Mouse (Mus musculus) forebrain, embryonic 10.5 days (tissue): ENCODE data around the gene Slc25a18. TPM values are rescaled to one million over a fixed set of nuclear protein-coding genes. Genes with fewer than 3 reads are reported as not detected.

Experiments used
- DNase-seq: peaks from one replicate; pipeline ENCODE4 v3.0.0-alpha.2; 2017; ENCODE audit warnings: low spot score; ENCODE audit errors: extremely low spot score
- H3K27ac ChIP-seq: fragments of 300-500 bp; sonication (generic); 2 replicates; pipeline ENCODE4 v1.5.1; 2016; ENCODE audit warnings: mild to moderate bottlenecking
- H3K27me3 ChIP-seq: fragments of 300-500 bp; sonication (generic); 2 replicates; pipeline ENCODE4 v1.6.1; 2016; ENCODE audit warnings: mild to moderate bottlenecking; ENCODE audit not compliant: poor library complexity, severe bottlenecking
- H3K36me3 ChIP-seq: fragments of 300-500 bp; sonication (generic); replicated peaks from 2 replicates; pipeline ENCODE4 v1.6.1; 2016; ENCODE audit warnings: mild to moderate bottlenecking, moderate library complexity
- H3K4me1 ChIP-seq: fragments of 300-500 bp; sonication (generic); 2 replicates; pipeline ENCODE4 v1.6.1; 2016
- H3K4me3 ChIP-seq: fragments of 300-500 bp; sonication (generic); 2 replicates; pipeline ENCODE4 v1.5.1; 2016; ENCODE audit warnings: mild to moderate bottlenecking, moderate library complexity
- H3K9me3 ChIP-seq: fragments of 300-500 bp; sonication (generic); 2 replicates; pipeline ENCODE4 v1.6.1; 2016; ENCODE audit warnings: mild to moderate bottlenecking, moderate library complexity
- WGBS: fragments of 180-500 bp; shearing (Covaris S2); methylation state at CpG from one replicate; pipeline ENCODE4 v1.1.7; 2016; 5-methylcytosine and 5-hydroxymethylcytosine counted together
- polyA plus RNA-seq: library from polyadenylated mRNA; unstranded; fragments of >200 nt; fragmentation: Nextera tagmentation; extraction: Ambion mirVana; gene quantifications from 2 replicates; pipeline ENCODE4 v1.2.1, GENCODE M21; 2016

The Slc25a18 gene
- polyA plus RNA-seq, 1 experiment from 2014 or later: 0.29 TPM

DNA sequence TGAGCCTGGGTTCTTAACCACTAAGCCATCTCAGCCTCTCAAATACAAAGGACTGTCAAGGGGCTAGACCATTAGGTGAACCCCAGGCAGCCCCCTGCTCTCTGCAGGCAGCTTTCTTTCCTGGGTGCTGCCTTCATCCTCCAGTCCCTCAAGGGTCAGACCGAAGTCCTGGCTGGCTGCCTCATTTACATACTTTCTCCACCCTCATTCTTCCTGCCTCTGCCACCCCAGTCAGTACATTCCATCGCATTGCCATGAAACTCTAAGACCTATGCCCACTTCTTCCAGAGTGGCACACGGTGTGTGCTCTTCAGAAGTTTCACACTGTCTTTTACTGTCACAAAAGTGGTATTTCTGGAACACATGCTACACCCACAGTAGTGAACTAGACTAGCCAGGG is 4.8 kb downstream of the Slc25a18 start:
- Histone ChIP-seq H3K36me3 (peaks cover 9% of the 10 kb centered on the region), H3K27ac (no peak overlapping the region), H3K4me1 (peaks cover 8% of the 10 kb centered on the region), H3K27me3 (no peaks in the 10 kb centered on the region), H3K9me3 (no peaks in the 10 kb centered on the region), H3K4me3 (no peak overlapping the region)
- no peak for DNase-seq
- WGBS: 71% methylated on average over 3 of the region's 3 CpGs

GRCm38 (mm10) chr6:120782948-120783347 is 9.6 kb downstream of the Slc25a18 start:
- WGBS: 88% methylated on average over 2 of the region's 2 CpGs
- DNase-seq: no peak
- H3K27ac ChIP-seq: no peak overlapping the region
- no peaks in the 10 kb centered on the region for H3K27me3 ChIP-seq
- no peaks in the 10 kb centered on the region for H3K9me3 ChIP-seq
- no peaks in the 10 kb centered on the region for H3K36me3 ChIP-seq
- H3K4me3 ChIP-seq: no peak overlapping the region
- peaks cover 8% of the 10 kb centered on the region for H3K4me1 ChIP-seq

DNA sequence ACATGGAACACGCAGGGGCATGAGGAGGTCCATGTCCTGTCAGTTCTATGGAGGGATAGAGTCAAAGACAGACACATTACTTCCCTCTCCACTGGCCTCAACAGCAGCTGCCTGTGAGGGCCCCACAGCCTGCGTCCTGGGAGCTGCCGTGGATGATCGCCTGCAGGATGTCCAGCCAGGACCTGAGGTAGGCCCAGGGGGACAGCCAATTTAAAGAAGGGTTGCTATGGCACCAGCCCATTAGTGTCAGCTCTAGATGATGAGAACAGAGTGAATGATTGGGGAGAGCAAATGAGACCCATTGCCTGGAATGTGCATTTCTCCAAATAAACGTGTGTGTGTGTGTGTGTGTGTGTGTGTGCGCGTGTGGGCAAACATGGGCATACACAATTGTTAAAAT is 11.0 kb downstream of the Slc25a18 start:
- no peak for DNase-seq
- peaks cover 8% of the 10 kb centered on the region for H3K4me1 ChIP-seq
- H3K9me3 ChIP-seq: no peaks in the 10 kb centered on the region
- no peak overlapping the region for H3K27ac ChIP-seq
- H3K27me3 ChIP-seq: no peaks in the 10 kb centered on the region
- H3K36me3 ChIP-seq: peaks cover 3% of the 10 kb centered on the region
- 60% methylated on average over 7 of the region's 7 CpGs for WGBS
- H3K4me3 ChIP-seq: no peak overlapping the region

DNA sequence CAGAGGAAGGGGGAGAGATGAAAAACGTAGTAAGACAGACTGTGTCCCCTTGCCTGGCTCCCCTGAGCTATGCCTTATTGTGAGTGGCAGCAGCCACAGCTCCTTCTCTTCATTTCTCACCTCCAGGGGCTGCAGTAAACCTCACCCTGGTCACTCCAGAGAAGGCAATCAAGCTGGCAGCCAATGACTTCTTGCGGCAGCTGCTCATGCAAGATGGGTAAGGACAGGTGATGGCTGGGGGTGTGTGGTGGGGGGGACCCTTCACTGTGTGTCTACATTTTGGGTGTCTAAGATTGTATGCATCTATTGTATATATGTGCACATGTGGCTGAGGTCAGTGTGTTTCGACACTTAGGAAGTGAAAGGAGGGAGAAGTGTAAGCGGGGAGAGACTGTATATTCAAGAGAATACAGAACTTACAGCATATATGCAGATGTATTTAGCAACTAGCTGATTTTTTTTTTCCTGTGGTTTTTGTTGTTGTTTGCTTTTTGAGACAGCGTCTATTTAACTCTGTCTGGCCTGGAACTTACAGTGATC is 14.8 kb downstream of the Slc25a18 start:
- WGBS: 86% methylated on average over 5 of the region's 5 CpGs
- H3K4me1 ChIP-seq: peaks cover 8% of the 10 kb centered on the region
- no peak for DNase-seq
- H3K9me3 ChIP-seq: no peaks in the 10 kb centered on the region
- H3K27me3 ChIP-seq: no peaks in the 10 kb centered on the region
- peaks cover 28% of the 10 kb centered on the region for H3K36me3 ChIP-seq
- H3K4me3 ChIP-seq: no peak overlapping the region
- H3K27ac ChIP-seq: no peak overlapping the region

- Histone ChIP-seq H3K4me3 (no peak overlapping the region), H3K27ac (no peak overlapping the region), H3K4me1 (peaks cover 8% of the 10 kb centered on the region), H3K9me3 (no peaks in the 10 kb centered on the region), H3K36me3 (peaks cover 36% of the 10 kb centered on the region), H3K27me3 (no peaks in the 10 kb centered on the region)
- no peak for DNase-seq
Observed at GRCm38 (mm10) chr6:120788904-120789303, 15.5 kb downstream of the Slc25a18 start.

- no peak overlapping the region for H3K27ac ChIP-seq
- WGBS: 87% methylated on average over 11 of the region's 11 CpGs
- no peaks in the 10 kb centered on the region for H3K4me1 ChIP-seq
Observed at GRCm38 (mm10) chr6:120790153-120790552, 16.8 kb downstream of the Slc25a18 start.

GRCm38 (mm10) chr6:120790717-120791116 is 17.3 kb downstream of the Slc25a18 start:
- Histone ChIP-seq H3K4me1 (no peaks in the 10 kb centered on the region), H3K4me3 (no peak overlapping the region), H3K36me3 (peaks cover 54% of the 10 kb centered on the region), H3K27ac (no peak overlapping the region), H3K9me3 (no peaks in the 10 kb centered on the region), H3K27me3 (no peaks in the 10 kb centered on the region)
- no peak for DNase-seq
- 82% methylated on average over 5 of the region's 5 CpGs for WGBS

More at GRCm38 (mm10) chr6:120790153-120790552, 16.8 kb downstream of the Slc25a18 start:
- no peaks in the 10 kb centered on the region for H3K27me3 ChIP-seq
- no peak overlapping the region for H3K4me3 ChIP-seq
- H3K9me3 ChIP-seq: no peaks in the 10 kb centered on the region
- peaks cover 48% of the 10 kb centered on the region for H3K36me3 ChIP-seq
- DNase-seq: no peak

- Histone ChIP-seq H3K9me3 (no peaks in the 10 kb centered on the region), H3K27me3 (no peaks in the 10 kb centered on the region), H3K4me3 (no peak overlapping the region), H3K36me3 (peaks cover 76% of the 10 kb centered on the region), H3K27ac (no peak overlapping the region), H3K4me1 (no peaks in the 10 kb centered on the region)
- no peak for DNase-seq
- WGBS: 92% methylated on average over 8 of the region's 8 CpGs
Observed at GRCm38 (mm10) chr6:120792947-120793346, 19.6 kb downstream of the Slc25a18 start.

DNA sequence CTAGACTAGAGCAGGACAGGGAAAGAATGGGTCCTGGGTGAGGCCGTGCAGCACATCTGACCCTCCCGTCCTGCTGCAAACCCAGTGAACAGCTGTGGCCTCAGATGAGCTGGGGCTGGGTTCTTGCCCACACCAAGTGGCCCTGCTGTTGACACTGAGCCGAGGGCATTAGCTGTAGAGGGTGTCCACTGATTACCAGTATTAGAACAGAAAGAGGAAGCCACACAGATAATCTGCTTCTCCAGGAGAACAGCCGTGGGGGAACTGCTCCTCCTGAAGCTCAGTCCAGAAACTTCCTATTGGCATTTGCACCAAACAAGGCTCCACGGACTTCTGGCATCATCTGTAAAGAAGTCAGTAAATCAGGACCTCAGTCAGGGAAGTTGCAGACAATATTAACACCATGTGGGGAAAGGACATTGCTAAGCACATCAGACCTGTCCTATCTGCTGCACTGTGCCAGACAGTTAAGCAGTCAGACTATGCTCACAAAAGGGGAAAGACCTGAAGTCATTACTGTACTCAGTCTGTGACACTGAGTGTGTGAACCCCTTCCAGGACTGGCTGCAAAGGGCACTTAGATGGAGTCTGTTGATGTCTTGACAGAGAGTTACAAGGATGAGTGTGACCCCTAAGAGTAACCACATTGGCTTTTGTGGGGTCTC is 22.2 kb downstream of the Slc25a18 start:
- Histone ChIP-seq H3K27me3 (no peaks in the 10 kb centered on the region), H3K4me3 (no peak overlapping the region), H3K4me1 (no peaks in the 10 kb centered on the region), H3K9me3 (no peaks in the 10 kb centered on the region), H3K36me3 (peaks cover 94% of the 10 kb centered on the region), H3K27ac (no peak overlapping the region)
- WGBS: 85% methylated on average over 5 of the region's 5 CpGs
- no peak for DNase-seq

DNA sequence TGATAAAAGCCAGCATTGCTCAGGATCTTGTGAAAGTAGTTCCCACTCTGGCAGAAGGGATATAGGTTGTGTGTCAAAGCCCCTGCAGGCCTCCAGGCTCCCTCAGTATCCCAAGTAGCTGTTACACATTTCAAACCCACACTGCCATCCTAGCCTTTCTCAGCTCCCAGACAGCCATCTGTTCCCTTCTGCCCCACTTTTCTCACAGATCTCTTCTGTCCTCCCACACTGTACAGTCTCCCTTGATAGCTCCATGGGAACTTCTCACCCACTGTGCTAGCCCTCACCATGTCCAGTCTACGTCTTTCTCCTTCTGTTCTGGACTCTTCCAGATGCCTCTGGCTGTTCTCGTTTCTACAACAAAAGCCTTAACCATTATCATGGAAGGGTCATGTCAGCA is 22.7 kb downstream of the Slc25a18 start:
- no peak overlapping the region for H3K4me3 ChIP-seq
- H3K27ac ChIP-seq: no peak overlapping the region
- H3K9me3 ChIP-seq: no peaks in the 10 kb centered on the region
- H3K4me1 ChIP-seq: no peaks in the 10 kb centered on the region
- DNase-seq: no peak
- H3K36me3 ChIP-seq: peaks cover 98% of the 10 kb centered on the region
- no peaks in the 10 kb centered on the region for H3K27me3 ChIP-seq
- WGBS: 94% methylated on average over 2 of the region's 2 CpGs

GRCm38 (mm10) chr6:120798019-120798418 is 24.6 kb downstream of the Slc25a18 start:
- no peaks in the 10 kb centered on the region for H3K9me3 ChIP-seq
- no peak overlapping the region for H3K4me3 ChIP-seq
- H3K27ac ChIP-seq: no peak overlapping the region
- H3K4me1 ChIP-seq: no peaks in the 10 kb centered on the region
- peaks cover 100% of the 10 kb centered on the region for H3K36me3 ChIP-seq
- no peak for DNase-seq
- no peaks in the 10 kb centered on the region for H3K27me3 ChIP-seq
- 92% methylated on average over 7 of the region's 7 CpGs for WGBS

DNA sequence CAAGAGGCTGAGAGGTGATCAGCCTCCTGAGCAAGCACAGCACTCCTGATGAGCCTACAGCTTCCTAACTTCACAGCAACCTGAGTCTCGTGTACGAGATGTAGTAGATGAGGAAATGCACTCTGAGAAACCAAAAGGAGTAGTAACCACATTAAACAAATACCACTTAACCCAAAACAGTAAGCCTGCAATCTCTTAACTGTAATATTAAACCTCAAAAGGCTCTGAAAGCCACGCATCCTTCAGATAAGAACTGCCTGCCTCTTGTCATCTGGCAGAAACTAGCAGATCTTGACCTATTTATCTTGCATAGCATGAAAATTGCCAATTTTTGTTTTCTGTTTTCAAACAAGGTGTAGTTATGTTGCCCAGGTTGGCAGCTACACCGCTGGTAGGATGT is 25.5 kb downstream of the Slc25a18 start:
- no peaks in the 10 kb centered on the region for H3K9me3 ChIP-seq
- H3K36me3 ChIP-seq: peaks cover 100% of the 10 kb centered on the region
- no peaks in the 10 kb centered on the region for H3K4me1 ChIP-seq
- H3K27me3 ChIP-seq: no peaks in the 10 kb centered on the region
- DNase-seq: no peak
- H3K4me3 ChIP-seq: no peak overlapping the region
- H3K27ac ChIP-seq: no peak overlapping the region
- WGBS: 94% methylated on average over 4 of the region's 4 CpGs

- 95% methylated on average over 4 of the region's 4 CpGs for WGBS
- DNase-seq: no peak
Observed at GRCm38 (mm10) chr6:120799581-120800041, 26.2 kb downstream of the Slc25a18 start.

More at GRCm38 (mm10) chr6:120799581-120800041, 26.2 kb downstream of the Slc25a18 start:
- H3K27ac ChIP-seq: no peak overlapping the region
- H3K27me3 ChIP-seq: no peaks in the 10 kb centered on the region
- H3K9me3 ChIP-seq: no peaks in the 10 kb centered on the region
- H3K36me3 ChIP-seq: peaks cover 100% of the 10 kb centered on the region
- no peaks in the 10 kb centered on the region for H3K4me1 ChIP-seq
- H3K4me3 ChIP-seq: no peak overlapping the region
